In genomic region chr17:48433006-48433655, GRCm38 (mm10) we compare ENCODE assay signal across 12 mouse cellular contexts. TPM values are rescaled to one million over a fixed set of nuclear protein-coding genes. Genes with fewer than 3 reads are reported as not detected.
DNase-seq lines count a peak whose midpoint lies in the region; ATAC-seq and TF ChIP-seq lines count a peak whose summit lies in the region.
"Had no signal": no experiment of that assay in that cellular context is flagged by ENCODE, and none has a peak within 500 bp of the region (broad histone marks: within the 10 kb centered on the region; RNA-seq: fewer than 3 reads in every experiment).

No protein-coding gene starts in this region.

- no peak overlapping the region for H3K4me3 ChIP-seq in forebrain, embryonic 14.5 days (ENCODE audit: low read depth, low read length)
- no peak overlapping the region for H3K4me3 ChIP-seq in forebrain, embryonic 16.5 days (replicated peaks; ENCODE audit: low read length)
- no peak overlapping the region for H3K4me3 ChIP-seq in hindbrain, embryonic 10.5 days
- H3K4me3 ChIP-seq in hindbrain, embryonic 11.5 days (ENCODE audit: low read depth, low read length) = no peak overlapping the region
- peak overlapping the region; percentile 23; the same call in 1 of the 2 replicates for H3K4me3 ChIP-seq in E14TG2a.4 (replicated peaks; ENCODE audit: low read length)
- no peak overlapping the region for H3K4me3 ChIP-seq in intestine, embryonic 15.5 days (replicated peaks)
- no peak overlapping the region for H3K4me3 ChIP-seq in kidney, embryonic 16.5 days (ENCODE audit: low read length)
- H3K4me3 ChIP-seq: hindbrain, embryonic 13.5 days; layer of hippocampus, adult 2 months had no signal

- no peaks in the 10 kb centered on the region for H3K36me3 ChIP-seq in forebrain, embryonic 14.5 days (ENCODE audit: control insufficient read depth, insufficient read depth, low read length)
- no peaks in the 10 kb centered on the region for H3K36me3 ChIP-seq in forebrain, embryonic 16.5 days (ENCODE audit: control insufficient read depth, insufficient read depth)
- no peaks in the 10 kb centered on the region for H3K36me3 ChIP-seq in hindbrain, embryonic 10.5 days
- H3K36me3 ChIP-seq in hindbrain, embryonic 11.5 days (ENCODE audit: control insufficient read depth, insufficient read depth, low read length) = no peaks in the 10 kb centered on the region
- no peaks in the 10 kb centered on the region for H3K36me3 ChIP-seq in E14TG2a.4 (ENCODE audit: insufficient read depth, low read length)
- no peaks in the 10 kb centered on the region for H3K36me3 ChIP-seq in intestine, embryonic 15.5 days
- no peaks in the 10 kb centered on the region for H3K36me3 ChIP-seq in kidney, embryonic 16.5 days (ENCODE audit: insufficient read depth, low read length)
- H3K36me3 ChIP-seq: hindbrain, embryonic 13.5 days had no signal

- no peak overlapping the region for H3K27ac ChIP-seq in forebrain, embryonic 14.5 days (ENCODE audit: low read depth, low read length)
- no peak overlapping the region for H3K27ac ChIP-seq in forebrain, embryonic 16.5 days (ENCODE audit: low read length)
- H3K27ac ChIP-seq in hindbrain, embryonic 10.5 days = peak overlapping the region; percentile 73
- no peak overlapping the region for H3K27ac ChIP-seq in hindbrain, embryonic 11.5 days (ENCODE audit: low read depth, low read length)
- peak overlapping the region; percentile 62 for H3K27ac ChIP-seq in intestine, embryonic 15.5 days
- H3K27ac ChIP-seq in kidney, embryonic 16.5 days (ENCODE audit: low read length) = no peak overlapping the region
- H3K27ac ChIP-seq: hindbrain, embryonic 13.5 days; layer of hippocampus, adult 2 months had no signal

- TF ChIP-seq CTCF in E14TG2a.4 (conservative IDR thresholded peaks at IDR 0.05; ENCODE audit: low read length) = no peak

- 77% methylated on average over 20 of the region's 20 CpGs for WGBS in forebrain, embryonic 14.5 days
- 79% methylated on average over 20 of the region's 20 CpGs for WGBS in forebrain, embryonic 16.5 days
- 83% methylated on average over 20 of the region's 20 CpGs for WGBS in hindbrain, embryonic 10.5 days
- 84% methylated on average over 20 of the region's 20 CpGs for WGBS in hindbrain, embryonic 11.5 days
- WGBS in intestine, embryonic 15.5 days = 74% methylated on average over 20 of the region's 20 CpGs
- 87% methylated on average over 20 of the region's 20 CpGs for WGBS in kidney, embryonic 16.5 days

- no peaks in the 10 kb centered on the region for H3K27me3 ChIP-seq in forebrain, embryonic 14.5 days (replicated peaks; ENCODE audit: control insufficient read depth, insufficient read depth, low read length)
- no peaks in the 10 kb centered on the region for H3K27me3 ChIP-seq in forebrain, embryonic 16.5 days (replicated peaks; ENCODE audit: control insufficient read depth, insufficient read depth, low read length)
- no peaks in the 10 kb centered on the region for H3K27me3 ChIP-seq in hindbrain, embryonic 10.5 days (ENCODE audit: insufficient read depth, poor library complexity, severe bottlenecking)
- no peaks in the 10 kb centered on the region for H3K27me3 ChIP-seq in hindbrain, embryonic 11.5 days (ENCODE audit: control insufficient read depth, insufficient read depth, low read length)
- no peaks in the 10 kb centered on the region for H3K27me3 ChIP-seq in E14TG2a.4 (ENCODE audit: insufficient read depth, low read length)
- H3K27me3 ChIP-seq in intestine, embryonic 15.5 days (replicated peaks) = no peaks in the 10 kb centered on the region
- H3K27me3 ChIP-seq in kidney, embryonic 16.5 days (ENCODE audit: insufficient read depth, low read length) = no peaks in the 10 kb centered on the region
- H3K27me3 ChIP-seq: hindbrain, embryonic 13.5 days had no signal

- ATAC-seq in forebrain, embryonic 14.5 days = peak; percentile 41; the same call in 1 of the 2 replicates
- ATAC-seq in forebrain, embryonic 16.5 days = no peak
- no peak for ATAC-seq in hindbrain, embryonic 11.5 days (ENCODE audit: low FRiP score)
- no peak for ATAC-seq in intestine, embryonic 15.5 days
- no peak for ATAC-seq in kidney, embryonic 16.5 days (ENCODE audit: low FRiP score, low TSS enrichment)

- no peak overlapping the region for H3K4me2 ChIP-seq in forebrain, embryonic 14.5 days (ENCODE audit: low read length)
- no peak overlapping the region for H3K4me2 ChIP-seq in forebrain, embryonic 16.5 days (ENCODE audit: low read length)
- H3K4me2 ChIP-seq in hindbrain, embryonic 11.5 days (replicated peaks; ENCODE audit: low read depth, low read length) = no peak overlapping the region
- H3K4me2 ChIP-seq in intestine, embryonic 15.5 days (replicated peaks) = no peak overlapping the region
- H3K4me2 ChIP-seq in kidney, embryonic 16.5 days (replicated peaks; ENCODE audit: low read depth, low read length) = no peak overlapping the region
- H3K4me2 ChIP-seq: hindbrain, embryonic 13.5 days had no signal

- DNase-seq in forebrain, embryonic 14.5 days (ENCODE audit: low spot score) = peak; percentile 27
- no peak for DNase-seq in hindbrain, embryonic 10.5 days (ENCODE audit: low spot score)
- no peak for DNase-seq in hindbrain, embryonic 11.5 days (ENCODE audit: low spot score)
- DNase-seq in adrenal gland, postnatal 36 days = no peak
- DNase-seq: cerebellum, adult 8-10 months; thymus, adult 2 months had no signal

- H3K4me1 ChIP-seq in forebrain, embryonic 14.5 days (ENCODE audit: control insufficient read depth, insufficient read depth, low read length) = no peaks in the 10 kb centered on the region
- H3K4me1 ChIP-seq in forebrain, embryonic 16.5 days (replicated peaks; ENCODE audit: control insufficient read depth, insufficient read depth, low read length) = peaks cover 6% of the 10 kb centered on the region
- H3K4me1 ChIP-seq in hindbrain, embryonic 10.5 days (replicated peaks) = peaks cover 58% of the 10 kb centered on the region
- H3K4me1 ChIP-seq in hindbrain, embryonic 11.5 days (replicated peaks; ENCODE audit: control insufficient read depth, insufficient read depth, low read length) = no peaks in the 10 kb centered on the region; the same call in 1 of the 2 replicates
- H3K4me1 ChIP-seq in E14TG2a.4 (replicated peaks; ENCODE audit: low read depth, low read length) = peaks cover 98% of the 10 kb centered on the region
- H3K4me1 ChIP-seq in intestine, embryonic 15.5 days (replicated peaks) = peaks cover 60% of the 10 kb centered on the region
- H3K4me1 ChIP-seq in kidney, embryonic 16.5 days (ENCODE audit: insufficient read depth, low read length) = peaks cover 47% of the 10 kb centered on the region

- no peaks in the 10 kb centered on the region for H3K9me3 ChIP-seq in forebrain, embryonic 14.5 days (replicated peaks; ENCODE audit: control insufficient read depth, low read length)
- H3K9me3 ChIP-seq in forebrain, embryonic 16.5 days (ENCODE audit: control insufficient read depth, low read length) = no peaks in the 10 kb centered on the region
- no peaks in the 10 kb centered on the region for H3K9me3 ChIP-seq in hindbrain, embryonic 10.5 days
- H3K9me3 ChIP-seq in hindbrain, embryonic 11.5 days (ENCODE audit: control insufficient read depth, low read length) = no peaks in the 10 kb centered on the region
- no peaks in the 10 kb centered on the region for H3K9me3 ChIP-seq in E14TG2a.4 (ENCODE audit: low read length)
- H3K9me3 ChIP-seq in intestine, embryonic 15.5 days = no peaks in the 10 kb centered on the region
- no peaks in the 10 kb centered on the region for H3K9me3 ChIP-seq in kidney, embryonic 16.5 days (ENCODE audit: low read length)
- H3K9me3 ChIP-seq: hindbrain, embryonic 13.5 days had no signal

- H3K9ac ChIP-seq in forebrain, embryonic 14.5 days (ENCODE audit: low read length) = no peak overlapping the region
- H3K9ac ChIP-seq in forebrain, embryonic 16.5 days (replicated peaks; ENCODE audit: low read depth, low read length) = no peak overlapping the region
- H3K9ac ChIP-seq in hindbrain, embryonic 11.5 days (ENCODE audit: low read depth, low read length) = no peak overlapping the region
- H3K9ac ChIP-seq in intestine, embryonic 15.5 days = no peak overlapping the region
- no peak overlapping the region for H3K9ac ChIP-seq in kidney, embryonic 16.5 days (replicated peaks; ENCODE audit: low read length)
- H3K9ac ChIP-seq: hindbrain, embryonic 13.5 days had no signal

RNA-seq across cellular contexts. Expression of gene Apobec2, which starts 0.4 kb away (rescaled TPM):
- polyA plus RNA-seq in forebrain, embryonic 14.5 days (2014; fragmentation: Nextera tagmentation; extraction: Ambion mirVana) = 0.24 and 0.46 TPM in 2 replicates
- 0.29 and 0.43 TPM in 2 replicates for polyA plus RNA-seq in forebrain, embryonic 16.5 days (2015; fragmentation: Nextera tagmentation; extraction: Ambion mirVana)
- 0.98 and 1.4 TPM in 2 replicates for polyA plus RNA-seq in hindbrain, embryonic 10.5 days (2016; fragmentation: Nextera tagmentation; extraction: Ambion mirVana)
- polyA plus RNA-seq in hindbrain, embryonic 11.5 days (2014; fragmentation: Nextera tagmentation; extraction: Ambion mirVana) = 1.6 and 1.7 TPM in 2 replicates
- 3.8 and 4.1 TPM in 2 replicates for polyA plus RNA-seq in intestine, embryonic 15.5 days (2015; fragmentation: Nextera tagmentation; extraction: Ambion mirVana)
- 1 to 10 TPM; 1.3 to 1.9 TPM for total RNA-seq in adrenal gland, postnatal 36 days (2021)
- 2.6 and 2.7 TPM in 2 replicates for polyA plus RNA-seq in kidney, embryonic 16.5 days (2015; fragmentation: Nextera tagmentation; extraction: Ambion mirVana)

RNA-seq across cellular contexts. Expression of gene Tspo2, which starts 18.2 kb away (rescaled TPM):
- polyA plus RNA-seq in forebrain, embryonic 14.5 days (2014; fragmentation: Nextera tagmentation; extraction: Ambion mirVana) = 1.6 and 2.6 TPM in 2 replicates
- polyA plus RNA-seq in forebrain, embryonic 16.5 days (2015; fragmentation: Nextera tagmentation; extraction: Ambion mirVana) = 2.0 and 2.5 TPM in 2 replicates
- 0.26 and 0.96 TPM in 2 replicates for polyA plus RNA-seq in hindbrain, embryonic 10.5 days (2016; fragmentation: Nextera tagmentation; extraction: Ambion mirVana)
- polyA plus RNA-seq in hindbrain, embryonic 11.5 days (2014; fragmentation: Nextera tagmentation; extraction: Ambion mirVana) = 0.06 and 0.39 TPM in 2 replicates
- 3.5 and 4.4 TPM in 2 replicates for polyA plus RNA-seq in intestine, embryonic 15.5 days (2015; fragmentation: Nextera tagmentation; extraction: Ambion mirVana)
- total RNA-seq in adrenal gland, postnatal 36 days (2021) = not detected
- 1.7 and 2.0 TPM in 2 replicates for polyA plus RNA-seq in kidney, embryonic 16.5 days (2015; fragmentation: Nextera tagmentation; extraction: Ambion mirVana)
- total RNA-seq: layer of hippocampus, adult 2 months had no signal

RNA-seq across cellular contexts. Expression of gene Unc5cl, which starts 21.6 kb away (rescaled TPM):
- 0.17 and 0.50 TPM in 2 replicates for polyA plus RNA-seq in forebrain, embryonic 14.5 days (2014; fragmentation: Nextera tagmentation; extraction: Ambion mirVana)
- 0.19 TPM in 1 of 2 replicates, not detected in the other for polyA plus RNA-seq in forebrain, embryonic 16.5 days (2015; fragmentation: Nextera tagmentation; extraction: Ambion mirVana)
- polyA plus RNA-seq in hindbrain, embryonic 10.5 days (2016; fragmentation: Nextera tagmentation; extraction: Ambion mirVana) = 0.07 and 0.56 TPM in 2 replicates
- polyA plus RNA-seq in hindbrain, embryonic 11.5 days (2014; fragmentation: Nextera tagmentation; extraction: Ambion mirVana) = 0.11 and 0.15 TPM in 2 replicates
- polyA plus RNA-seq in intestine, embryonic 15.5 days (2015; fragmentation: Nextera tagmentation; extraction: Ambion mirVana) = 36.3 and 38.9 TPM in 2 replicates
- not detected for total RNA-seq in adrenal gland, postnatal 36 days (2021)
- 8.3 and 8.8 TPM in 2 replicates for polyA plus RNA-seq in kidney, embryonic 16.5 days (2015; fragmentation: Nextera tagmentation; extraction: Ambion mirVana)

RNA-seq across cellular contexts. Expression of gene Oard1, which starts 23.3 kb away (rescaled TPM):
- 59.2 and 73.6 TPM in 2 replicates for polyA plus RNA-seq in forebrain, embryonic 14.5 days (2014; fragmentation: Nextera tagmentation; extraction: Ambion mirVana)
- 49.1 and 54.5 TPM in 2 replicates for polyA plus RNA-seq in forebrain, embryonic 16.5 days (2015; fragmentation: Nextera tagmentation; extraction: Ambion mirVana)
- 81.8 and 99.4 TPM in 2 replicates for polyA plus RNA-seq in hindbrain, embryonic 10.5 days (2016; fragmentation: Nextera tagmentation; extraction: Ambion mirVana)
- 75.0 and 79.0 TPM in 2 replicates for polyA plus RNA-seq in hindbrain, embryonic 11.5 days (2014; fragmentation: Nextera tagmentation; extraction: Ambion mirVana)
- polyA plus RNA-seq in intestine, embryonic 15.5 days (2015; fragmentation: Nextera tagmentation; extraction: Ambion mirVana) = 72.8 and 73.2 TPM in 2 replicates
- total RNA-seq in adrenal gland, postnatal 36 days (2021) = 10 to 100 TPM; 14.0 to 23.8 TPM
- 70.2 and 77.9 TPM in 2 replicates for polyA plus RNA-seq in kidney, embryonic 16.5 days (2015; fragmentation: Nextera tagmentation; extraction: Ambion mirVana)

RNA-seq across cellular contexts. Expression of gene Nfya, which starts 23.4 kb away (rescaled TPM):
- 20.7 and 23.2 TPM in 2 replicates for polyA plus RNA-seq in forebrain, embryonic 14.5 days (2014; fragmentation: Nextera tagmentation; extraction: Ambion mirVana)
- polyA plus RNA-seq in forebrain, embryonic 16.5 days (2015; fragmentation: Nextera tagmentation; extraction: Ambion mirVana) = 19.7 and 21.8 TPM in 2 replicates
- polyA plus RNA-seq in hindbrain, embryonic 10.5 days (2016; fragmentation: Nextera tagmentation; extraction: Ambion mirVana) = 19.2 and 19.5 TPM in 2 replicates
- polyA plus RNA-seq in hindbrain, embryonic 11.5 days (2014; fragmentation: Nextera tagmentation; extraction: Ambion mirVana) = 19.9 and 26.9 TPM in 2 replicates
- polyA plus RNA-seq in intestine, embryonic 15.5 days (2015; fragmentation: Nextera tagmentation; extraction: Ambion mirVana) = 11.2 and 12.5 TPM in 2 replicates
- 10 to 100 TPM; 31.0 to 39.9 TPM for total RNA-seq in adrenal gland, postnatal 36 days (2021)
- polyA plus RNA-seq in kidney, embryonic 16.5 days (2015; fragmentation: Nextera tagmentation; extraction: Ambion mirVana) = 16.6 and 18.9 TPM in 2 replicates

Comparison
In these comparisons a context has a peak if more than half of its experiments do, and no peak if none do; other contexts are left out.
1. H3K27ac ChIP-seq: peak in hindbrain, embryonic 10.5 days (single experiment) and intestine, embryonic 15.5 days (single experiment); none in forebrain, embryonic 14.5 days (single experiment), forebrain, embryonic 16.5 days (single experiment), hindbrain, embryonic 11.5 days (single experiment) and kidney, embryonic 16.5 days (single experiment).